Mouse (Mus musculus) spleen, adult 12 weeks (tissue): ENCODE results near the gene Map3k20.
A peak's percentile ranks its signal among the peaks of the same experiment; 100 is the strongest.

Source experiments
- DNase-seq: peaks from one replicate; pipeline ENCODE4 v3.0.0; 2022; ENCODE audit warnings: low spot score

Map3k20 gene

DNA sequence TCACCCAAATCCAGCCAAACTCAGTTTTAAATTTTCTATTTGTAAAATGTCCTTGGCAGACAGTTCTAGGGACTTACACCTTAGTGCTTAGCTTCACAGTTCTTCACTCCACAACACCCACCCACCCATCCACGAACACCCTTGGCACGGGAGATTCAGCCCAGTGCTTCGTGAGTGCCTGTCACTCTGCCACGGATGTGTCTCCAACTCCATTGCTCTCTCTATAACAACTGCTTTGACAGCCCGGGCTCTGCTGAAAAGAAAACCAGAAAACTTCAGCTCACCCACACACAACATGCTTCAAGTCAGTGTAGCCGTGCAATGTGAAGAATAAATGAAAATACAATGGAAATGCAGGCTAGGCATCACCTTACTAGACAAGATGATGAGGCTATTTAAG, 97.2 kb downstream of the Map3k20 start:
- no peak for DNase-seq

DNA sequence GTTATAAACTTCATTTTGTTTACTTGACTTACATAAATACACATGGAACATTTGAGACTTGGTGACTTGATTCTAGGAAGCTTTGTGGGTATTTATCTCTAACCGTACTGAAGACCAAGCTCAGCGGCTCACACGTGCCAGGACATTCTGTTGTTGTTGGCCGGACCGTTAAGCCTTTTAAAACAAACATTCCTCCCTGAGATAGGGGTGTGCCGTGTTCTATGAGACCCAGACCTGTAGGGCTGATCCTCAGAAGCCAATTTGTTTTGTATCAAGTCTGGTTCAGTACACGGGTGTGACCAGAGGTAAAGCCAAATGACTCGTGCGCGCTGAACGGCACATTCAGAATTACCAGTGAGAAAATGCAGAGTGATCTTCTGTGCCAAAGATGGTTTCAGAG, 97.9 kb downstream of the Map3k20 start:
- no peak for DNase-seq

GRCm38 (mm10) chr2:72389411-72389810, 104.0 kb downstream of the Map3k20 start:
- DNase-seq: no peak

GRCm38 (mm10) chr2:72389942-72390341, 104.5 kb downstream of the Map3k20 start:
- peak; percentile 53 for DNase-seq

- no peak for DNase-seq
Observed at GRCm38 (mm10) chr2:72390474-72390873, 105.0 kb downstream of the Map3k20 start.

DNA sequence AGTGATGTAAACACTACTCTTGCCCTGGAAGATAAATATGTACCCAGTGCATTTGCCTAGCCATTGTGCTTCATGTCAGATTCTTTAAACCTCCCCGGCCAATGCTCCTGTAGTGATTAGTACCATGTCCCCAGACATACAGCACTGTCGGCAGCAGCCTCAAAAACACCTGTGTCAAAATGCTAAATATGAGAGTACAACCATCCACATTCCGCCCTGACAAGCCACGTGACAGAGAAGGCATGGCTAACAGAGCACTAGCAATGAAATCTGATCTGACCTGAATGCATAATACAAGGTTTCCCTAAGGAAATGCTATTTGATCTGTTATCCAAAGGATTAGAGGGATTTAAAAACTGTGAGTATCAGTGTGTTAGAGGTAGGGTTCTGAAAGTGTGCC, 105.6 kb downstream of the Map3k20 start:
- no peak for DNase-seq

- no peak for DNase-seq
Observed at GRCm38 (mm10) chr2:72391721-72392120, 106.3 kb downstream of the Map3k20 start.

- DNase-seq: no peak
Observed at GRCm38 (mm10) chr2:72392316-72392715, 106.9 kb downstream of the Map3k20 start.

DNA sequence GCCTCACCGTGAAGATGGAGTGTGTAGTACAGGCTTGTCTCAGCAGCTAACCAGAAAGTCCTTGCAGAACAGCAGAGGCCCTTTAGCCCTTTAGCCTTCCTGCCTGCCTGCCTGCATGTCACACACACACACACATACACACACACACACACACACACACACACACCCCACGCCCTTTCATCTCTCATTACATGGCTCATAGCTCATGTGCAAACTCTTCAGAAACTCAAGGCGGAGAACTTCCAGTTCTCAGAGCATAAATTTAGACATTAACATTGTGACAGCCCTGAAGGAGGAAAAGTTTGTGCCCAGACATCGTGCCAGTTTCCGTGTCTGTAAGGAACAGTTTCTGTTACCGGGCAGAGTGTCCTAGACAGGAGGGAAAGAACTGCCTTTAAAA, 111.5 kb downstream of the Map3k20 start:
- no peak for DNase-seq

- peak; percentile 37 for DNase-seq
Observed at GRCm38 (mm10) chr2:72398227-72398626, 112.8 kb downstream of the Map3k20 start.

- DNase-seq: no peak
Observed at GRCm38 (mm10) chr2:72399469-72400195, 114.2 kb downstream of the Map3k20 start.

DNA sequence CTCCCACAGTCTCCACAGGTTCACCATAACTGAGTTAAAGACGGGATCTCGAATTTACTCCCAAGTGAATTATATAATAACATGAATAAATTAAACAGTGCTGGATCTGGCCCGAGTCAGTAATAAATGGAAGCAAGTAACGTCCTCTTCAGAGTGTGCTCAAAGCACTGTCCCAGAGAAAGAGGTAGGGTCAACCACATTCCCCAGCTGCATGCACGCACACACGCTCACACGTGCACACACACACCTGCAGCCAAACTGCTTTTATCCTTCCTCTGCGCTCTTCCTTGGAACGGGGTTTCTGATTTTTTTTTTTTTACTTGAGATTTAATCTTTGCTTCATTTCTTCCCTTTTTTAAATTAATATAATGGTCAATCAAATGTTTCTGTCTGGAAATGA, 115.9 kb downstream of the Map3k20 start:
- no peak for DNase-seq

DNA sequence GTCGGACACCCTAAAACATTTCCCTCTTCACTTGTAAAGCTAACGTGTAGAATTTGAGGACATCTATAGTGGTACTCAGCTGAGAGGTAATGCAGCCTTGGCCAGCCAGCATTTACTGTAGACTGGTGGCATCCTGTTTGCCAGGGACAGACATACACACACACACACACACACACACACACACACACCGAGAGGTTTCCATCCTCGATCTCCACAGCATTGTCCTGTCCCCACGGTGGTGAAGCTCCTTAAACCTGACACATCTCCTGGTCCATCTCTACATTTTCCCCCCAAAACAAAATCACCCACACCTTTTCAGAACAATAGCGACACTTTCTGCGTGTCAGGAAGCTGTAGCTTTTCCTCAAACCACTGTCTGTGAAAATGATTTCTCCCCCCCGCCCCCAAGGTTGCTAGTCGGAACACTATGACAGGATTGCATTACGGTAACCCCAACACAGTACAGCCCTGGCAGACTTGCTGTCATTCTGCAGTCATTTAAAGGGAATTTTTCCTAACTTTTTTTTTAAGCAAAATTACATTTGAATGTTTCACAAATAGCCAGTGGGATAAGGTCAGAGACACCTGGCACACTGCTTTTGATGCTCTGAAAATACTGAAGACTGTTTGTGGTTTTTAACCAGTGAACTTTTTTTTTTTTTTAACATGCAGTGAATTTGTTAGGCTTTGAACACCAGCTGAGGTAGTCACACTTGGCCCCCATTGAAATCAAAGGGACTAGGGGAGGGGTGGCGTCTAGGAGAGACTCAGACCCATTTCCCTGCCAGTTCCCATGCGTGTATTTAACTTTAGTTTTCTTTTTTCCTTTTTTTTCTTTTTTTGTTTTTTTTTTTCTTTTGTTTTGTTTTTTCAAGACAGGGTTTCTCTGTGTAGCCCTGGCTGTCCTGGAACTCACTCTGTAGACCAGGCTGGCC, 120.5 kb downstream of the Map3k20 start:
- DNase-seq: no peak

GRCm38 (mm10) chr2:72406701-72407100, 121.3 kb downstream of the Map3k20 start:
- DNase-seq: no peak

DNA sequence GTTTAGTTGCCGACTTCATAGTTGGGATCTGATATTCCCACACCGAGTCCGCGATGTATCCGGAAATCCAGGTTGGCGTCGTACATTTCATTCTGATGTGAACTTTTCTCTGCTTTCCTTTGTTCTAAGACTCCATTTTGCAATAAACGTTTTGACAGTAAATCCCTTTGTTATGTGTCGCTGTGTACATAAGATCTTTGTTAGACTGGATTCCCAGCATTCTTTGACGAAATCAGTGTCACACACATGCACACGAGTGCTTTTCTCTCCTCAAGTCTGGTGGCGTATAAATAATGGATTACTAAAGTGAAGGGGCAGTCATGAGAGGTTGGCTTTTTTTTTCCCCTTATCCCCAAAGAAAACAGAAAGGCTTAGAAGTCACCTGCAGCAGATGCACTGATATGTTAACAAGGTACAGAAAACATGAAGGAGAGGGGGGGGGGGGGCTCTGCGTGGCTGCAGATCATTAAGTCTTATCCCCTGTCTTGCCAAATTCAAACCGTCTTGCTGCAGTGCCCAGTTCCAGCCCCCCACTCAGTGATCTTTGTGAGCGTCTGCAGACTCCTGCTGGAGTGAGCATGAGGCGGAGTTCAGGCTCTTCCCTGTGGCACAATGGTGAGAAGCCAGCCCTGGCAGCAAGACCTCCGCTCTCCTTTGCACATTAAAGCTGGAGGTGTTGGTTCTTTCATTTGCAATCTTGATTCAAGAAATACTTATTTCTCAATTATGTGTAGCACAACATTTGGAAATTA, 122.1 kb downstream of the Map3k20 start:
- DNase-seq: no peak

- DNase-seq: no peak
Observed at GRCm38 (mm10) chr2:72409968-72410367, 124.5 kb downstream of the Map3k20 start.

DNA sequence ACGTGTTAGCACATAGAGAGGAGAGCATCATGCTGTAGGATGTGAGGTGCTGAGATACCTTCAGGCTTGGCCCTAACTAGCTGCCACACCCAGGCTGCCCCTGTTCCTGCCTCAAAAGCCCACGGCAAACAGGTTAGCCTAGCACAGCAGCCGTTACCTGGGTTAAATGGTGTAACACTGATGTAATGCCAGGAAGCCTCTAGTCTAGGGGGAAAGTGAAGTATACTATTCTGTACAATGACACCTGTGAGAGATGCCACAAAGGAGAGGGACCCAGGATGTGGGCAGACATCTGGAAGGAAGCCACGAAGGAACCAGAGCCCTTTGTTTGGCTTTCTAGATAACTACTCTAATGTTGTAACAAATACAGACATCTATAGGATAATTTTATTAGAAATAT, 126.8 kb downstream of the Map3k20 start:
- no peak for DNase-seq

- no peak for DNase-seq
Observed at GRCm38 (mm10) chr2:72415416-72415815, 130.0 kb downstream of the Map3k20 start.

- DNase-seq: no peak
Observed at GRCm38 (mm10) chr2:72416095-72417080, 131.0 kb downstream of the Map3k20 start.

DNA sequence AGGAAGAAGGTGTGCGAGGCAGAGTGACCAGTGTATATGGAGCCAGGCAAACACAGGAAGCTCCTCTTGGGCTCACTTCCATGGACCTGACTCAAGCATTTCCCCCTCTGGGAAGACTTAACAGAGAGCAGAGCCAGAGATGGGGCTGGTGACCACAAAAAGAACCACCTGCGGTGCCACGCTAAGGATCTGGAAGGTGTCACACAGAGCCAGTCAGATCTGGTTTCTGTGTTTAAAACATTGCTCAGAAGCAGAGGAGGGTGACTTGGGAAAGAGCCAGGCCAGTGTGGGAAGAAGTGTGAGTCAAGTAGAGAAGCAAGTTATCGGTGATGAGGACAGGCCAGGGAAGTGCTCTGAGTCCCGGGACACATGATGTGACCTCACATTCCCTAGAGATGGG, 135.1 kb downstream of the Map3k20 start:
- no peak for DNase-seq

- DNase-seq: no peak
Observed at GRCm38 (mm10) chr2:72424656-72425055, 139.2 kb downstream of the Map3k20 start.
